Mouse (Mus musculus) liver (tissue): Measurements from ENCODE around the gene Tln1.
"Not testable (repeated sequence)": the region's sequence is repeated elsewhere in the genome, so short reads cannot be mapped to it uniquely, and the experiment has no call there.

ENCODE experiments used
- DNase-seq: peaks from one replicate; pipeline ENCODE4 v3.0.0-alpha.2; 2020; ENCODE audit warnings: mixed read lengths

Gene Tln1

GRCm38 (mm10) chr4:43578376-43579204 lies 16.1 kb upstream of the Tln1 start, which contains the start of the genes Rgp1 and Gba2:
Rgp1 (plus strand) TSS chr4:43578715.
Gba2 (minus strand) TSS chr4:43578873.
- peak; percentile 96 for DNase-seq

GRCm38 (mm10) chr4:43577237-43577881 lies 14.9 kb upstream of the Tln1 start:
- no peak for DNase-seq

- DNase-seq: no peak
These were observed 12.9 kb upstream of the Tln1 start for GRCm38 (mm10) chr4:43575356-43575755.

- DNase-seq: no peak
These were observed 11.1 kb upstream of the Tln1 start for GRCm38 (mm10) chr4:43573561-43573960.

- DNase-seq: no peak
These were observed 9.0 kb upstream of the Tln1 start for GRCm38 (mm10) chr4:43571395-43572045.

GRCm38 (mm10) chr4:43567140-43567539 lies 4.6 kb upstream of the Tln1 start:
- DNase-seq: no peak

GRCm38 (mm10) chr4:43564231-43564630 lies 1.7 kb upstream of the Tln1 start:
- DNase-seq: no peak

- no peak for DNase-seq
These were observed 1.0 kb upstream of the Tln1 start for GRCm38 (mm10) chr4:43563601-43563875.

GRCm38 (mm10) chr4:43562769-43563600 lies 494 bp upstream of the Tln1 start:
- no peak for DNase-seq

- peak; percentile 84 for DNase-seq
These were observed 975 bp downstream of the Tln1 start for GRCm38 (mm10) chr4:43561436-43561996.

- DNase-seq: no peak
These were observed 1.5 kb downstream of the Tln1 start for GRCm38 (mm10) chr4:43560976-43561375.

GRCm38 (mm10) chr4:43560243-43560611 lies 2.3 kb downstream of the Tln1 start:
- DNase-seq: peak; percentile 63

- DNase-seq: peak; percentile 35
These were observed 2.8 kb downstream of the Tln1 start for GRCm38 (mm10) chr4:43559519-43560242.

- peak; percentile 80 for DNase-seq
These were observed 3.7 kb downstream of the Tln1 start for GRCm38 (mm10) chr4:43558631-43559356.

GRCm38 (mm10) chr4:43558028-43558630 lies 4.4 kb downstream of the Tln1 start:
- peak; percentile 59 for DNase-seq

GRCm38 (mm10) chr4:43555926-43556325 lies 6.6 kb downstream of the Tln1 start:
- no peak for DNase-seq

GRCm38 (mm10) chr4:43553891-43554290 lies 8.6 kb downstream of the Tln1 start:
- no peak for DNase-seq

- no peak for DNase-seq
These were observed 10.1 kb downstream of the Tln1 start for GRCm38 (mm10) chr4:43552437-43552836.

GRCm38 (mm10) chr4:43551854-43552253 lies 10.6 kb downstream of the Tln1 start:
- DNase-seq: not testable (repeated sequence)

- DNase-seq: no peak
These were observed 13.4 kb downstream of the Tln1 start for GRCm38 (mm10) chr4:43549055-43549454.

- no peak for DNase-seq
These were observed 15.3 kb downstream of the Tln1 start for GRCm38 (mm10) chr4:43547160-43547559.
